In genomic region chr4:135972556-135972906, GRCm38 (mm10) we compare ENCODE assay signal across 7 mouse cellular contexts. TPM values are rescaled to one million over a fixed set of nuclear protein-coding genes. Genes with fewer than 3 reads are reported as not detected.
A peak's percentile ranks its signal among the peaks of the same experiment; 100 is the strongest.
DNase-seq lines count a peak whose midpoint lies in the region; ATAC-seq lines count a peak whose summit lies in the region.

Gene Lypla2 (minus strand): TSS chr4:135972626.

- peak within 1 kb of the TSS; percentile 98 for H3K4me3 ChIP-seq in intestine, embryonic 16.5 days (ENCODE audit: low read length)
- peak within 1 kb of the TSS; percentile 94 for H3K4me3 ChIP-seq in midbrain, embryonic 11.5 days (ENCODE audit: low read depth, low read length)

- intact Hi-C loops in left cerebral cortex, postnatal 4 days (cut with DNase I), result no loop called here

- under 1% methylated on average over 19 of the region's 19 CpGs for WGBS in intestine, embryonic 16.5 days
- WGBS in midbrain, embryonic 11.5 days, result 2% methylated on average over 19 of the region's 19 CpGs

- peak; percentile 87 for ATAC-seq in intestine, embryonic 16.5 days
- ATAC-seq in midbrain, embryonic 11.5 days (ENCODE audit: low FRiP score), result peak; percentile 80

- peak within 1 kb of the TSS; percentile 98 for H3K9ac ChIP-seq in intestine, embryonic 16.5 days (ENCODE audit: low read depth, low read length)
- peak within 1 kb of the TSS; percentile 81 for H3K9ac ChIP-seq in midbrain, embryonic 11.5 days (ENCODE audit: low read length)

- H3K4me2 ChIP-seq in intestine, embryonic 16.5 days (ENCODE audit: low read depth, low read length), result peak within 1 kb of the TSS; percentile 79
- peak within 1 kb of the TSS; percentile 99 for H3K4me2 ChIP-seq in midbrain, embryonic 11.5 days

- H3K36me3 ChIP-seq in intestine, embryonic 16.5 days (ENCODE audit: control insufficient read depth, insufficient read depth, low read length), result peaks cover 21% of the 10 kb centered on the region
- H3K36me3 ChIP-seq in midbrain, embryonic 11.5 days (ENCODE audit: control insufficient read depth, insufficient read depth, low read length), result peaks cover 26% of the 10 kb centered on the region

- H3K9me3 ChIP-seq in intestine, embryonic 16.5 days (ENCODE audit: control insufficient read depth, low read length), result no peaks in the 10 kb centered on the region
- H3K9me3 ChIP-seq in midbrain, embryonic 11.5 days (ENCODE audit: control insufficient read depth, low read length), result no peaks in the 10 kb centered on the region

- H3K4me1 ChIP-seq in intestine, embryonic 16.5 days (ENCODE audit: control insufficient read depth, insufficient read depth, low read length), result peaks cover 18% of the 10 kb centered on the region
- peaks cover 12% of the 10 kb centered on the region for H3K4me1 ChIP-seq in midbrain, embryonic 11.5 days (ENCODE audit: control insufficient read depth, insufficient read depth, low read length)

- peak within 1 kb of the TSS; percentile 74 for H3K27ac ChIP-seq in intestine, embryonic 16.5 days (ENCODE audit: low read length)
- peak within 1 kb of the TSS; percentile 11; the same call in 1 of the 2 replicates for H3K27ac ChIP-seq in midbrain, embryonic 11.5 days (ENCODE audit: low read depth, low read length)

- no peaks in the 10 kb centered on the region for H3K27me3 ChIP-seq in intestine, embryonic 16.5 days (replicated peaks; ENCODE audit: control insufficient read depth, insufficient read depth, low read length)
- H3K27me3 ChIP-seq in midbrain, embryonic 11.5 days (ENCODE audit: control insufficient read depth, insufficient read depth, low read length), result no peaks in the 10 kb centered on the region

- peak; percentile 93 for DNase-seq in adrenal gland, adult 2 months
- DNase-seq in embryo, embryonic 11.5 days (ENCODE audit: low read depth, low spot score), result peak; percentile 60
- peak; percentile 83 to 92 for DNase-seq in gastrocnemius, postnatal 4 days (ENCODE audit: low spot score in 2 of 2)
- DNase-seq in left cerebral cortex, postnatal 4 days, result peak; percentile 88
- DNase-seq in midbrain, embryonic 11.5 days (ENCODE audit: low spot score, missing footprints), result peak; percentile 94
- peak; percentile 84 for DNase-seq in skeletal muscle tissue, adult 2 months (ENCODE audit: low read depth, low spot score)

RNA-seq across cellular contexts. Expression of gene Lypla2, which starts in this region (rescaled TPM):
- 10 to 100 TPM; 59.8 to 78.2 TPM for total RNA-seq in adrenal gland, adult 2 months (2021)
- 155 and 169 TPM in 2 replicates for polyA plus RNA-seq in adrenal gland, adult 2 months (2012; rRNA removed)
- total RNA-seq in gastrocnemius, postnatal 4 days (2021), result 10 to 100 TPM; 36.5 to 39.6 TPM
- polyA plus RNA-seq in intestine, embryonic 16.5 days (2015; fragmentation: Nextera tagmentation; extraction: Ambion mirVana), result 111 and 115 TPM in 2 replicates
- 100 to 1,000 TPM; 110 to 122 TPM for total RNA-seq in left cerebral cortex, postnatal 4 days (2021)
- polyA plus RNA-seq in midbrain, embryonic 11.5 days (2014; fragmentation: Nextera tagmentation; extraction: Ambion mirVana), result 136 and 144 TPM in 2 replicates

Comparison
In these comparisons a context has a peak if more than half of its experiments do, and no peak if none do; other contexts are left out.
1. Peak in every context shown above with its lines: DNase-seq, ATAC-seq, H3K4me3 ChIP-seq and H3K27ac ChIP-seq.